Mouse (Mus musculus) ES-E14 (cell line): ENCODE measurements around the gene Sh3pxd2b.

Experiments used
- HCFC1 ChIP-seq: IDR thresholded peaks from 2 replicates; pipeline ENCODE4 v1.6.1; 2012; ENCODE audit warnings: low read length, inconsistent platforms, borderline replicate concordance; ENCODE audit not compliant: insufficient read depth
- MAFK ChIP-seq: IDR thresholded peaks from 2 replicates; pipeline ENCODE4 v1.6.1; 2014; ENCODE audit warnings: mild to moderate bottlenecking, low read depth, low read length, inconsistent platforms; ENCODE audit not compliant: insufficient read depth

- TF ChIP-seq MAFK (no peak), HCFC1 (no peak)
Observed at GRCm38 (mm10) chr11:32373266-32374026, 25.8 kb downstream of the Sh3pxd2b start.
